24 mouse cellular contexts compared by ENCODE assay signal in the genomic region with DNA sequence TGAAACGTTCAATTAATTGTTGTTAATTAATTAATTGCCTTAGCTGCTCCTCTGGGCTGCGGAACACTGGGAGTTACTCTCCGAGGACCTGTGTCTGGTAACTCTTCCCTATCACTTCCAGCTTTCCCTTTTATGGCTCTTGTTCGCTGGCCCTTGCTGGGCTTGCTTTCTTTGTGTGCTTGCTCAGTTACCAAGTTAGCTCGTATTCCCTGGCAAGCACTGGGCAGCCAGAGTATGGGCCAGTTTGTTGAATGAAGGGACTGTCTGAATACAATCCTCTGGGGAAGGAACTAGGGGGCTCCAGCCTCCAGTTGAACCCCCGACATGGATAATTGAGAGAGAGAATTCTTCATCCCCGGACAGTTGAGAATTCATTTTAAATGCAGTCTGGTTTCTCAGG.
DNase-seq lines count a peak whose midpoint lies in the region; ATAC-seq and TF ChIP-seq lines count a peak whose summit lies in the region.
"Had no signal": no experiment of that assay in that cellular context is flagged by ENCODE, and none has a peak within 500 bp of the region (broad histone marks: within the 10 kb centered on the region; RNA-seq: fewer than 3 reads in every experiment).

No protein-coding gene starts in this region.

- H3K27ac ChIP-seq in forebrain, embryonic 14.5 days (ENCODE audit: low read depth, low read length) = no peak overlapping the region
- H3K27ac ChIP-seq in forebrain, embryonic 13.5 days = no peak overlapping the region
- no peak overlapping the region for H3K27ac ChIP-seq in hindbrain, embryonic 16.5 days (ENCODE audit: low read depth, low read length)
- no peak overlapping the region for H3K27ac ChIP-seq in hindbrain, embryonic 13.5 days
- H3K27ac ChIP-seq in midbrain, postnatal 0 days (ENCODE audit: low read depth, low read length) = no peak overlapping the region
- no peak overlapping the region for H3K27ac ChIP-seq in midbrain, embryonic 11.5 days (ENCODE audit: low read depth, low read length)
- H3K27ac ChIP-seq: embryonic facial prominence, embryonic 12.5 days; embryonic facial prominence, embryonic 15.5 days; heart, embryonic 15.5 days; hindbrain, embryonic 10.5 days; intestine, embryonic 15.5 days had no signal

- no peak overlapping the region for H3K4me3 ChIP-seq in forebrain, embryonic 14.5 days (ENCODE audit: low read depth, low read length)
- H3K4me3 ChIP-seq in forebrain, embryonic 13.5 days = no peak overlapping the region
- H3K4me3 ChIP-seq in hindbrain, embryonic 16.5 days (ENCODE audit: low read length) = no peak overlapping the region
- H3K4me3 ChIP-seq in hindbrain, embryonic 13.5 days = no peak overlapping the region
- no peak overlapping the region for H3K4me3 ChIP-seq in midbrain, postnatal 0 days (ENCODE audit: low read depth, low read length)
- H3K4me3 ChIP-seq in midbrain, embryonic 11.5 days (ENCODE audit: low read depth, low read length) = no peak overlapping the region
- H3K4me3 ChIP-seq: embryonic facial prominence, embryonic 12.5 days; embryonic facial prominence, embryonic 15.5 days; heart, embryonic 12.5 days; heart, embryonic 15.5 days; hindbrain, embryonic 10.5 days; intestine, embryonic 15.5 days had no signal

- peak; percentile 23 for DNase-seq in forebrain, embryonic 14.5 days (ENCODE audit: low spot score)
- DNase-seq in midbrain, postnatal 0 days (ENCODE audit: low spot score) = peak; percentile 57
- DNase-seq in midbrain, embryonic 11.5 days (ENCODE audit: low spot score, missing footprints) = no peak
- DNase-seq: adrenal gland, adult 8-10 months; adrenal gland, postnatal 25 days; cerebellum, adult 18-20 months; cerebellum, adult 9-11 months; cerebellum, postnatal 25 days; gastrocnemius, postnatal 10 days; gastrocnemius, postnatal 36 days; heart, postnatal 10 days; heart, postnatal 36 days; kidney, adult 11 months had no signal

- TF ChIP-seq CTCF in midbrain, postnatal 0 days (IDR thresholded peaks at IDR 0.05) = no peak

- peaks cover 4% of the 10 kb centered on the region; the same call in 1 of the 2 replicates for H3K4me1 ChIP-seq in forebrain, embryonic 14.5 days (ENCODE audit: control insufficient read depth, insufficient read depth, low read length)
- H3K4me1 ChIP-seq in forebrain, embryonic 13.5 days = no peaks in the 10 kb centered on the region
- no peaks in the 10 kb centered on the region; the same call in 1 of the 2 replicates for H3K4me1 ChIP-seq in hindbrain, embryonic 16.5 days (ENCODE audit: control insufficient read depth, insufficient read depth, low read depth, low read length)
- H3K4me1 ChIP-seq in hindbrain, embryonic 13.5 days (replicated peaks) = peaks cover 12% of the 10 kb centered on the region
- no peaks in the 10 kb centered on the region for H3K4me1 ChIP-seq in midbrain, postnatal 0 days (ENCODE audit: insufficient read depth, low read length)
- no peaks in the 10 kb centered on the region for H3K4me1 ChIP-seq in midbrain, embryonic 11.5 days (ENCODE audit: control insufficient read depth, insufficient read depth, low read length)
- H3K4me1 ChIP-seq: embryonic facial prominence, embryonic 15.5 days; heart, embryonic 15.5 days; intestine, embryonic 15.5 days had no signal

- no peaks in the 10 kb centered on the region for H3K36me3 ChIP-seq in forebrain, embryonic 14.5 days (ENCODE audit: control insufficient read depth, insufficient read depth, low read length)
- no peaks in the 10 kb centered on the region for H3K36me3 ChIP-seq in forebrain, embryonic 13.5 days (ENCODE audit: poor library complexity, severe bottlenecking)
- no peaks in the 10 kb centered on the region for H3K36me3 ChIP-seq in hindbrain, embryonic 16.5 days (ENCODE audit: control insufficient read depth, insufficient read depth, low read length)
- H3K36me3 ChIP-seq in hindbrain, embryonic 13.5 days = no peaks in the 10 kb centered on the region
- H3K36me3 ChIP-seq in midbrain, postnatal 0 days (ENCODE audit: insufficient read depth, low read length) = no peaks in the 10 kb centered on the region
- no peaks in the 10 kb centered on the region for H3K36me3 ChIP-seq in midbrain, embryonic 11.5 days (ENCODE audit: control insufficient read depth, insufficient read depth, low read length)
- H3K36me3 ChIP-seq: embryonic facial prominence, embryonic 12.5 days; embryonic facial prominence, embryonic 15.5 days; heart, embryonic 12.5 days; heart, embryonic 15.5 days; hindbrain, embryonic 10.5 days; intestine, embryonic 15.5 days had no signal

- no peak overlapping the region for H3K4me2 ChIP-seq in forebrain, embryonic 14.5 days (ENCODE audit: low read length)
- H3K4me2 ChIP-seq in forebrain, embryonic 13.5 days = no peak overlapping the region
- H3K4me2 ChIP-seq in hindbrain, embryonic 16.5 days (ENCODE audit: low read length) = no peak overlapping the region
- H3K4me2 ChIP-seq in hindbrain, embryonic 13.5 days = no peak overlapping the region
- no peak overlapping the region for H3K4me2 ChIP-seq in midbrain, postnatal 0 days (ENCODE audit: low read depth, low read length, poor library complexity, severe bottlenecking)
- no peak overlapping the region for H3K4me2 ChIP-seq in midbrain, embryonic 11.5 days
- H3K4me2 ChIP-seq: embryonic facial prominence, embryonic 12.5 days; embryonic facial prominence, embryonic 15.5 days; heart, embryonic 12.5 days; heart, embryonic 15.5 days; intestine, embryonic 15.5 days had no signal

- ATAC-seq in forebrain, embryonic 14.5 days = no peak
- ATAC-seq in forebrain, embryonic 13.5 days = no peak
- ATAC-seq in hindbrain, embryonic 16.5 days = peak; percentile 42; the same call in 1 of the 2 replicates
- no peak for ATAC-seq in hindbrain, embryonic 13.5 days (ENCODE audit: low FRiP score)
- ATAC-seq in midbrain, postnatal 0 days (ENCODE audit: low FRiP score) = no peak
- no peak for ATAC-seq in midbrain, embryonic 11.5 days (ENCODE audit: low FRiP score)
- ATAC-seq: activated CD4-positive, CD25-positive, alpha-beta regulatory T cell, adult 4 months; forebrain, embryonic 16.5 days; intestine, embryonic 15.5 days had no signal

- no peaks in the 10 kb centered on the region for H3K27me3 ChIP-seq in forebrain, embryonic 14.5 days (replicated peaks; ENCODE audit: control insufficient read depth, insufficient read depth, low read length)
- H3K27me3 ChIP-seq in forebrain, embryonic 13.5 days = no peaks in the 10 kb centered on the region
- H3K27me3 ChIP-seq in hindbrain, embryonic 16.5 days (replicated peaks; ENCODE audit: control insufficient read depth, insufficient read depth, low read length) = no peaks in the 10 kb centered on the region
- H3K27me3 ChIP-seq in hindbrain, embryonic 13.5 days = peaks cover 10% of the 10 kb centered on the region; the same call in 1 of the 2 replicates
- H3K27me3 ChIP-seq in midbrain, postnatal 0 days (ENCODE audit: insufficient read depth, low read length) = no peaks in the 10 kb centered on the region
- H3K27me3 ChIP-seq in midbrain, embryonic 11.5 days (ENCODE audit: control insufficient read depth, insufficient read depth, low read length) = no peaks in the 10 kb centered on the region
- H3K27me3 ChIP-seq: embryonic facial prominence, embryonic 15.5 days; heart, embryonic 12.5 days; heart, embryonic 15.5 days; intestine, embryonic 15.5 days had no signal

- H3K9me3 ChIP-seq in forebrain, embryonic 14.5 days (replicated peaks; ENCODE audit: control insufficient read depth, low read length) = no peaks in the 10 kb centered on the region
- H3K9me3 ChIP-seq in forebrain, embryonic 13.5 days (replicated peaks) = no peaks in the 10 kb centered on the region
- no peaks in the 10 kb centered on the region for H3K9me3 ChIP-seq in hindbrain, embryonic 16.5 days (ENCODE audit: control insufficient read depth, low read length)
- no peaks in the 10 kb centered on the region for H3K9me3 ChIP-seq in hindbrain, embryonic 13.5 days
- H3K9me3 ChIP-seq in midbrain, postnatal 0 days (ENCODE audit: low read length) = no peaks in the 10 kb centered on the region
- H3K9me3 ChIP-seq in midbrain, embryonic 11.5 days (ENCODE audit: control insufficient read depth, low read length) = no peaks in the 10 kb centered on the region
- H3K9me3 ChIP-seq: embryonic facial prominence, embryonic 12.5 days; embryonic facial prominence, embryonic 15.5 days; heart, embryonic 12.5 days; heart, embryonic 15.5 days; hindbrain, embryonic 10.5 days; intestine, embryonic 15.5 days had no signal

- no peak overlapping the region for H3K9ac ChIP-seq in forebrain, embryonic 14.5 days (ENCODE audit: low read length)
- H3K9ac ChIP-seq in forebrain, embryonic 13.5 days = no peak overlapping the region
- H3K9ac ChIP-seq in hindbrain, embryonic 16.5 days (ENCODE audit: low read depth, low read length) = no peak overlapping the region
- no peak overlapping the region for H3K9ac ChIP-seq in hindbrain, embryonic 13.5 days
- H3K9ac ChIP-seq in midbrain, postnatal 0 days (replicated peaks; ENCODE audit: low read length, poor library complexity, severe bottlenecking) = no peak overlapping the region
- H3K9ac ChIP-seq in midbrain, embryonic 11.5 days (ENCODE audit: low read length) = no peak overlapping the region
- H3K9ac ChIP-seq: embryonic facial prominence, embryonic 12.5 days; embryonic facial prominence, embryonic 15.5 days; heart, embryonic 12.5 days; heart, embryonic 15.5 days; intestine, embryonic 15.5 days had no signal

- WGBS in forebrain, embryonic 14.5 days = 43% methylated on average over 7 of the region's 7 CpGs
- 41% methylated on average over 7 of the region's 7 CpGs for WGBS in forebrain, embryonic 13.5 days
- WGBS in hindbrain, embryonic 16.5 days = 31% methylated on average over 7 of the region's 7 CpGs
- WGBS in hindbrain, embryonic 13.5 days = 29% methylated on average over 7 of the region's 7 CpGs
- WGBS in midbrain, postnatal 0 days = 49% methylated on average over 7 of the region's 7 CpGs
- 71% methylated on average over 7 of the region's 7 CpGs for WGBS in midbrain, embryonic 11.5 days
